Mouse (Mus musculus) lung, embryonic 16.5 days (tissue): ENCODE results near the gene Tmem135. TPM values are rescaled to one million over a fixed set of nuclear protein-coding genes. Genes with fewer than 3 reads are reported as not detected.

Source experiments
- ATAC-seq: fragments of 200-750 bp; cut with Nextera tagmentation; 2 replicates; pipeline ENCODE4 v1.8.0; 2017; ENCODE audit warnings: low read depth, mild to moderate bottlenecking, moderate library complexity
- H3K27ac ChIP-seq: fragments of 300-500 bp; sonication (generic); 2 replicates; pipeline ENCODE4 v1.5.1; 2014; ENCODE audit warnings: mild to moderate bottlenecking, control low read depth, low read length
- H3K27me3 ChIP-seq: fragments of 300-500 bp; sonication (generic); 2 replicates; pipeline ENCODE4 v1.6.1; 2014; ENCODE audit warnings: low read depth, low read length, mixed read lengths; ENCODE audit not compliant: control insufficient read depth, insufficient read depth
- H3K36me3 ChIP-seq: fragments of 300-500 bp; sonication (generic); 2 replicates; pipeline ENCODE4 v1.6.1; 2014; ENCODE audit warnings: low read length; ENCODE audit not compliant: control insufficient read depth, insufficient read depth
- H3K4me1 ChIP-seq: fragments of 300-500 bp; sonication (generic); replicated peaks from 2 replicates; pipeline ENCODE4 v1.6.1; 2014; ENCODE audit warnings: low read length, mixed read lengths; ENCODE audit not compliant: control insufficient read depth, insufficient read depth
- H3K4me2 ChIP-seq: fragments of 300-500 bp; sonication (generic); 2 replicates; pipeline ENCODE4 v1.6.1; 2014; ENCODE audit warnings: low read depth, low read length, control low read depth
- H3K4me3 ChIP-seq: fragments of 300-500 bp; sonication (generic); 2 replicates; pipeline ENCODE4 v1.5.1; 2014; ENCODE audit warnings: mild to moderate bottlenecking, low read length, control low read depth
- H3K9ac ChIP-seq: fragments of 300-500 bp; sonication (generic); 2 replicates; pipeline ENCODE4 v1.6.1; 2014; ENCODE audit warnings: low read length, control low read depth
- H3K9me3 ChIP-seq: fragments of 300-500 bp; sonication (generic); 2 replicates; pipeline ENCODE4 v1.6.1; 2016; ENCODE audit warnings: low read length; ENCODE audit not compliant: control insufficient read depth
- WGBS: fragments of 180-500 bp; shearing (Covaris S2); extraction: QIAGEN DNeasy Blood & Tissue Kit; methylation state at CpG from one replicate; pipeline ENCODE4 v1.1.7; 2014; 5-methylcytosine and 5-hydroxymethylcytosine counted together
- polyA plus RNA-seq: library from polyadenylated mRNA; unstranded; fragments of >200 nt; fragmentation: Nextera tagmentation; extraction: Ambion mirVana; gene quantifications from 2 replicates; pipeline ENCODE4 v1.2.1, GENCODE M21; 2015

The Tmem135 gene
- polyA plus RNA-seq, 1 experiment from 2014 or later: 29.0 TPM

DNA sequence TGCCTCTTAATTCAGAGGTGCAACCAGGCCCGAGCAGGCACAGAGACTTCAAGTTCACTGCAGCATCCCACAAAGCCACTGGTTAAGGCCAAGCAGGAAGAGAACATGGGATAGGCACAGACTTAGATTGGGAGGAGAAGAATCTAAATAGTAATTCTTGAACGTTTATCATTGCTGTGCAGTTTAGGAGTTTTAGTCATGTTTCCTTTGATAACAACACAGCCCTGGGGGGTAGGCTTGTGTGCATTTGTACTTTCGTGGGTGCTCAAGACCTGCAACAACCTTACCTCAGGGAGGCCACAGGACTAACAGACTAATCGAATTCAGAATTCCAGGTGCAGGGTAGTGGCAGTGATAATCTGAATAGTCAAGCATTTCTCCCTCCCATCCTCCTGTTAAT, 238.5 kb downstream of the Tmem135 start:
- ATAC-seq: no peak
- no peak overlapping the region for H3K27ac ChIP-seq
- no peak overlapping the region for H3K4me3 ChIP-seq
- H3K9me3 ChIP-seq: no peaks in the 10 kb centered on the region
- peaks cover 7% of the 10 kb centered on the region for H3K4me1 ChIP-seq
- H3K27me3 ChIP-seq: no peaks in the 10 kb centered on the region
- no peaks in the 10 kb centered on the region for H3K36me3 ChIP-seq
- H3K4me2 ChIP-seq: no peak overlapping the region
- no peak overlapping the region for H3K9ac ChIP-seq
- WGBS: 71% methylated on average over 4 of the region's 4 CpGs

DNA sequence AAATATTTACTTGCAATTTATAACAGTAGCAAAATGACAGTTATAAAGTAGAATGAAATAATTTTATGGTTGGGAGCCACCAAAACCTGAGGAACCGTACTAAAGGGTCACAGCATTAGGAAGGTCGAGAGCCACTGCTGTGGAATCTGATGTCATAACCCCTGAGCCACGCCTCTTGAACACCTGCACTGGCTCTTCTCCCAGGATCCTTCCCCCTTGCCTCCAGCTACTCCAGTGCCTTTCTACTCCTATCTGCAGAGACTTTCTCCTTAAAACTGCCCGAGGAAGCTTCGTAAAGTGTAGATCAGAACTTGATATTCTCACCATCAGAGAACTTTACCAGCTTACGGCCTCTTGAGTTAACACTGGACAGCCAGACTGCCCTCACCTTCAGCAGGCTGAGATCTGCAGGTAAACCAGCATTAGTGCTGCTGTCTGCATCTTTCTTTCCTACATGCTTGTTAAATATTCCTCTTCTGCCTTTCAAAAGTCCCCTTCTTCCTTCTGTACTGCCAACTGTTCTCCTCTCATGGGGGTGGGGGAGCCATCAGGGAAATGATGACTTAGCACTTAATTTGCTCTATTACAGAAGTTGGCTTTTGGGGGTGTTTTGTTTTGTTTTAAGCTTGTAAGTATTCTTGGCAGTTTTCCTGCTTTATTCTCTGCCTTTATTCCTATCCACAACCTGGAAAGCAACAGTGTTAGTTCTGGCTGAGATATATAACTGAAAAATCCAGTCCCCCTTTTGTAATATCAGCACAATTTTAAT, 242.2 kb downstream of the Tmem135 start:
- no peak overlapping the region for H3K9ac ChIP-seq
- H3K4me1 ChIP-seq: peaks cover 7% of the 10 kb centered on the region
- no peak overlapping the region for H3K4me3 ChIP-seq
- no peaks in the 10 kb centered on the region for H3K9me3 ChIP-seq
- no peak overlapping the region for H3K27ac ChIP-seq
- H3K27me3 ChIP-seq: no peaks in the 10 kb centered on the region
- no peak overlapping the region for H3K4me2 ChIP-seq
- peaks cover 4% of the 10 kb centered on the region for H3K36me3 ChIP-seq
- ATAC-seq: no peak
- WGBS: 66% methylated on average over 6 of the region's 6 CpGs

DNA sequence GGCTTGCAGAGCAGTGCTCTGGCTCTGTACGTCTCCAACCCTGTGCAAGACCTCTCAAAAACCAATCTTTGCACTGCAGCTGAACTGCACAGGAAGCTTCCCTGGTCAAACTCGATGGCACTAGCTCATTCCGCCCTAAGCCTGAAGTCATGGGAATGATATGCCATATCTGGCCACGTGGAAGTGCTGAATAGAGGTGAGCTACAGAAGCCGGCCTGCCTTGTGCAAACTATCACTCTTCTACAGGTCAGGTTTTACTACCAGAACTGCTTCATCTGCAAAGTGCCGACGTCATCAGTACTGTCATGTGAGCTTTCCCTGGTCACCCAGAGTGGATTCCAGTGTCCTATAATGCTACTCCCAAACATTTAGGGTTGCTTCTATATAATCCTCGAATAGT, 246.7 kb downstream of the Tmem135 start:
- Histone ChIP-seq H3K4me3 (no peak overlapping the region), H3K4me2 (no peak overlapping the region), H3K27ac (no peak overlapping the region), H3K9me3 (no peaks in the 10 kb centered on the region), H3K27me3 (no peaks in the 10 kb centered on the region), H3K9ac (no peak overlapping the region), H3K4me1 (peaks cover 7% of the 10 kb centered on the region), H3K36me3 (peaks cover 9% of the 10 kb centered on the region)
- no peak for ATAC-seq
- 77% methylated on average over 8 of the region's 8 CpGs for WGBS

DNA sequence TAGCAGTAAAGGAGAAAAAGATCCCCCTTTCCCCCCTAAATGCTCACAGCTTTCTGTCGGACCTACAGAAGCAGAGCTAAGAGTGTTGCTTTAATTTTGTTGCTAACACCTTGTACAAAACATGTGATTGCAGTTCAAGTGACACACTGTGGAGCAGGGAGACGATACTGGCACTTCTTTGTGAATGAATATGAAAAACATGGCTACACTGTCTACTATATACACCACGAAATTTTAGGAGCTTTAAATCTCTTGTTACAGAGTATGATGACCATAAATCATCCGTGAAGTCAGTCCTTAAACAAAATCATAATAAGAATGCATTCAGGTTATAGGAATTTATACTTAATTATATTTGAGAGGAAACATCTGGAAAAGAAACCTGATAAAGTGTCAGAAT, 247.4 kb downstream of the Tmem135 start:
- 65% methylated on average over 4 of the region's 4 CpGs for WGBS

DNA sequence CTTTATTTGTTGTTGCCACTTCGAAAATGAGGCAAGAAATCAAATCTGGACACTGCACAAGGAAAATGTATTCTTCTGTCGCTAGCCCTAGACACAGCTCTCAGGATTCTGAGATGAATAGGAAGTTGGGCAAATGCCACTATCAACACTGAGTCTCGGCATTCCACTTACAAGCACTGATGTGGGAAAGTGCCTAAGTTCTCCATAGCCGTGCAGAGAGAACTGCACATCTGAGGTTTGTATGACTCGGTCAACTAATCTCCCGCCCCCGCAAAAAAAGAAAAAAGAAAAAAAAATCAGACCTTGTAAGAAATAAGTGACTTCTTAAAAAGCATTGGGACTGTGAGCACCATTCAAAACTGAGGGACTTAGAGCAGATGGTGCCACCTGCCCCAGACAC, 248.3 kb downstream of the Tmem135 start:
- Histone ChIP-seq H3K4me3 (no peak overlapping the region), H3K9me3 (no peaks in the 10 kb centered on the region), H3K4me1 (no peaks in the 10 kb centered on the region), H3K27me3 (no peaks in the 10 kb centered on the region), H3K9ac (no peak overlapping the region), H3K36me3 (peaks cover 9% of the 10 kb centered on the region), H3K27ac (no peak overlapping the region), H3K4me2 (no peak overlapping the region)
- WGBS: 53% methylated on average over 7 of the region's 7 CpGs
- no peak for ATAC-seq

More for the DNA sequence above, 247.4 kb downstream of the Tmem135 start:
- H3K36me3 ChIP-seq: peaks cover 9% of the 10 kb centered on the region
- no peak overlapping the region for H3K9ac ChIP-seq
- peaks cover 1% of the 10 kb centered on the region; the same call in 1 of the 2 replicates for H3K4me1 ChIP-seq
- no peak overlapping the region for H3K27ac ChIP-seq
- H3K4me2 ChIP-seq: no peak overlapping the region
- no peak for ATAC-seq
- no peak overlapping the region for H3K4me3 ChIP-seq
- H3K27me3 ChIP-seq: no peaks in the 10 kb centered on the region
- no peaks in the 10 kb centered on the region for H3K9me3 ChIP-seq

DNA sequence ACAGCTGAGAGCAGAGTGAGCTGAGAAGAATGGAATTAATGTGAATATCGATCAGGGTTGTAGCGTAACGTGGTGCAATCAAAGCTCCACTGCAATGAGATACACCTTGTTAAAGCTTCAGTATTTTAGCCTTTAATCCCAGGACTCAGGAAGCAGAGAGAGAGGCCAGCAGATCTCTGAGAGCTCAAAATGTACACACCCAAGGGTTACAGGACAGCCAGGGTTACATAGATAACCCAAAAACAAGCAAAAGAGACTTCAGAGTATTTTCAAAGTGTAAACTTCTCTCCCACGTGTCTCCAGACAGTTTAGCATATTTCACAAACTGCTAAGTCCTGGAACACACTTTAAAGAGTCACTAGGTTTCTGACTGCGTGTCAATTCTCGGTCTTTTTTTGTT, 248.8 kb downstream of the Tmem135 start:
- Histone ChIP-seq H3K27me3 (no peaks in the 10 kb centered on the region), H3K27ac (no peak overlapping the region), H3K4me3 (no peak overlapping the region), H3K9ac (no peak overlapping the region), H3K4me1 (no peaks in the 10 kb centered on the region), H3K4me2 (no peak overlapping the region), H3K36me3 (peaks cover 9% of the 10 kb centered on the region), H3K9me3 (no peaks in the 10 kb centered on the region)
- no peak for ATAC-seq
- WGBS: 70% methylated on average over 6 of the region's 6 CpGs

DNA sequence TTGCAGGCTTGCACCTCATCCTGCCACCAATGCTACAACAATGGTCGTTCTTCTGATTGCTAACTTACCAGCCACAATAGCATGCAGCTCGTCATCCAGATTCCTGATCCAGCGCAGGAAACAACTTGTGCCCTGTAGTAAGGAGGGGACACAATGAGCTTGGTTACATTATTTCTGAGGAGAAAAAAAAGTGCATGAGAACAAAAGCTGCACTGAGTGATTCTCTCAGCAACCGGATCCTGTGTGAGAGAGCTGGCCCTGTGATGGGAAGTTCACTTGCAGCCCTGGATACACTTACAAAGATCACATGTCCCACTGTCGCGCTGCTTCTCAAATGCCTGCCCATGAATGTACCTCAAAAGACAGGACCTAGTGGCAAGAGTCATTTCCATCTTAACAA, 252.7 kb downstream of the Tmem135 start:
- H3K4me2 ChIP-seq: no peak overlapping the region
- no peaks in the 10 kb centered on the region for H3K9me3 ChIP-seq
- H3K9ac ChIP-seq: no peak overlapping the region
- peaks cover 9% of the 10 kb centered on the region for H3K36me3 ChIP-seq
- H3K4me1 ChIP-seq: no peaks in the 10 kb centered on the region
- WGBS: 77% methylated on average over 6 of the region's 6 CpGs
- no peaks in the 10 kb centered on the region for H3K27me3 ChIP-seq
- ATAC-seq: peak; percentile 41; the same call in 1 of the 2 replicates
- no peak overlapping the region for H3K4me3 ChIP-seq
- H3K27ac ChIP-seq: no peak overlapping the region; the same call in 1 of the 2 replicates

DNA sequence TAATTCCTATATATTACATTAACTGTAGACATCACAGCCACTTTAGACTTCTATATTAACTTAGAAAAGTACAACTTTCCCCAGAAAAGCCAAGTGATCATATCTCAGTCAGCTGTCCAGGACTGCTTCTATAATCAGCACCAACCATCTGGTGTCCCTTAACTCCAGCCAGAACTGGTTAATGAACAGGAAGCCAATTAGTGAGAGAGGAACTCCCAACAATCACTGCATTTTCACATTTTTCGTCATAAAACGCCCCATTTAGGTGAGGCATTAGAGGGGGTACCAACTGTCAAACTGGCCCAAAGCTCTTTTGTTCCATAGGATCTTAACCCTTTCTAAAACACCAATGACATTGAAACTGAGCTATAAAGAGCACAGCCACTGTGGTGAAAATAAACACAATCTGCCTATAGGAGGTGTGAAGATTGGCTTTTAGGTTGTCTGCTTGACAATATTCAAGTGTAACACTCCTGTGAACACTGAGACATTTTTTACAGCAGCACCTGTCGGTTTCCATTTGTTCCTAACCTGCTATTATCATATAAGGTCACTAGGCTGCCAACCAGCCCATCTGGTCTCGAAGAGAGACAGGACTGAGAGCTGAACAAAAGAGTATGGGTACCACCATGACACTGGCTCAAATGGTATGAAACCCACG, 263.3 kb downstream of the Tmem135 start:
- no peak for ATAC-seq
- 87% methylated on average over 5 of the region's 5 CpGs for whole genome bisulfite sequencing

DNA sequence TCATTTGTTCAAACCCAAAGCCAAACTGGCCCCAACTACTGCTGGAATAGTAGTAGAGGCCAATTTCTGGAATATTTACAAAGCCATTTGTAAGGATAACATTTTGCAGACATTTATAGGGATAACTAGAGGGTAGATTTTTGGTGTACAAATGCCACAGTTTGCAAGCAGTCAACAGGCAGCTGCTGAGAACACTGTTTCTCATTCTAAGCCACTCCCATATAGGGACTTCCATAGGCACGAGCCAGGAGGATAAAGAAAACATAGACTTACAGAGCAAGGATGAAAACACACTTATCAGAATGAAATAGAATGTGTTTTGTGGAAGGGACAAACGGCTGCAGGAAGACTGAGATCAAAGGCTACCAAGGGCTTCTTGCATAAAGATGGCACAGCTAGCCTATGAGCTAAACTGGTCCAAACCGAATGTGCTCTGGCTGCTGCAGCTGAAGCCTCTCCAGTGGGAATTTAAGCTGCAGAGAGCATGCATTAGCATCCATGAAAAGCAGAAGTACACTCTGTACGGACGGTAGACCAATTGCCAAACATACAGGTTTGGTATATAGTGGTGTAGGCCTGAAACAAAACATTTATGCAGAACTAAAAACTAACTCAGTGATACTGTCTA, 269.0 kb downstream of the Tmem135 start:
- peak; percentile 94 for ATAC-seq
- no peak overlapping the region for H3K4me2 ChIP-seq
- H3K9ac ChIP-seq: no peak overlapping the region
- no peaks in the 10 kb centered on the region for H3K36me3 ChIP-seq
- H3K4me3 ChIP-seq: no peak overlapping the region
- no peaks in the 10 kb centered on the region for H3K4me1 ChIP-seq
- 0 out of 2 replicates have a peak overlapping the region, but pooled peaks have one; percentile 43 for H3K27ac ChIP-seq
- 51% methylated on average over 5 of the region's 5 CpGs for WGBS
- no peaks in the 10 kb centered on the region for H3K9me3 ChIP-seq
- no peaks in the 10 kb centered on the region for H3K27me3 ChIP-seq

More for the DNA sequence above, 263.3 kb downstream of the Tmem135 start:
- H3K9me3 ChIP-seq: no peaks in the 10 kb centered on the region
- no peak overlapping the region for H3K4me2 ChIP-seq
- no peak overlapping the region for H3K4me3 ChIP-seq
- H3K36me3 ChIP-seq: peaks cover 5% of the 10 kb centered on the region
- no peak overlapping the region for H3K27ac ChIP-seq
- H3K27me3 ChIP-seq: no peaks in the 10 kb centered on the region
- H3K4me1 ChIP-seq: no peaks in the 10 kb centered on the region
- no peak overlapping the region for H3K9ac ChIP-seq
